Mouse (Mus musculus): ENCODE data around the gene Tjp3.

- TF ChIP-seq CTCF (IDR thresholded peaks at IDR 0.05; ENCODE audit: borderline replicate concordance, control insufficient read depth, extremely low read depth, insufficient read depth, low read length, poor library complexity), result peak; percentile 87; the same call in 1 of the 2 replicates
- TF ChIP-seq POLR2A (IDR thresholded peaks at IDR 0.05; ENCODE audit: control insufficient read depth, extremely low read depth, insufficient read depth, low read length, poor library complexity), result no peak
These were observed 3.7 kb downstream of the Tjp3 start for GRCm38 (mm10) chr10:81287513-81288157.

Data from thymus, adult 2 months (tissue).